Mouse (Mus musculus) lung, adult 2 months (tissue): ENCODE data around the gene Slc39a3.

Experiments
- CTCF ChIP-seq: fragments of 200-500 bp; IDR thresholded peaks from 2 replicates; pipeline ENCODE4 v1.5.1; 2011; ENCODE audit warnings: mild to moderate bottlenecking, low read length, control low read depth; ENCODE audit not compliant: insufficient read depth
- POLR2A ChIP-seq: fragments of 200-500 bp; IDR thresholded peaks from 2 replicates; pipeline ENCODE4 v1.6.1; 2011; ENCODE audit warnings: low read depth, mild to moderate bottlenecking, control low read depth, low read length, borderline replicate concordance; ENCODE audit errors: extremely low read depth

- TF ChIP-seq CTCF = no peak
- no peak for TF ChIP-seq POLR2A
Measured at GRCm38 (mm10) chr10:81029031-81029430, 8.2 kb downstream of the Slc39a3 start.
